Mouse (Mus musculus) CH12.LX (cell line): ENCODE data around the gene Mroh2a.

ENCODE experiments used
- CTCF ChIP-seq, 2 experiments: IDR thresholded peaks in 1 of 2; conservative IDR thresholded peaks in 1 of 2; 2 replicates each; pipeline ENCODE4 v1.5.1; 2011 to 2012; ENCODE audit warnings: low read depth in 2 of 2, low read length in 2 of 2, improper control_type of control experiment in 1 of 2, inconsistent platforms in 1 of 2, mild to moderate bottlenecking in 1 of 2, moderate library complexity in 1 of 2
- EP300 ChIP-seq: IDR thresholded peaks from 2 replicates; pipeline ENCODE4 v1.6.1; 2011; ENCODE audit warnings: low read length, improper control_type of control experiment
- JUND ChIP-seq: conservative IDR thresholded peaks from 2 replicates; pipeline ENCODE4 v1.6.1; 2011; ENCODE audit warnings: low read depth, low read length, improper control_type of control experiment
- KAT2A ChIP-seq: IDR thresholded peaks from 2 replicates; pipeline ENCODE4 v1.6.1; 2012; ENCODE audit warnings: low read length, improper control_type of control experiment, inconsistent platforms; ENCODE audit not compliant: insufficient replicate concordance
- MAX ChIP-seq: IDR thresholded peaks from 2 replicates; pipeline ENCODE4 v1.6.1; 2011; ENCODE audit warnings: low read length, improper control_type of control experiment
- POLR2A ChIP-seq: IDR thresholded peaks from 2 replicates; pipeline ENCODE4 v1.6.1; 2011; ENCODE audit warnings: low read depth, mild to moderate bottlenecking, improper control_type of control experiment, low read length
- USF1 ChIP-seq: IDR thresholded peaks from 2 replicates; pipeline ENCODE4 v1.6.1; 2014; ENCODE audit warnings: low read depth, mild to moderate bottlenecking, inconsistent platforms, low read length, improper control_type of control experiment

GRCm38 (mm10) chr1:88282301-88282700, 55.5 kb downstream of the Mroh2a start:
- TF ChIP-seq MAX (no peak), CTCF (conservative IDR thresholded peaks at IDR 0.05 in 1 of 2, IDR thresholded peaks at IDR 0.05 in 1 of 2; ENCODE audit: low read depth in 2 of 2, low read length in 2 of 2) (no peak), EP300 (no peak), POLR2A (no peak), USF1 (no peak), JUND (no peak), KAT2A (no peak)
